Mouse (Mus musculus): ENCODE data around the gene Arl5a.

Gene Arl5a

DNA sequence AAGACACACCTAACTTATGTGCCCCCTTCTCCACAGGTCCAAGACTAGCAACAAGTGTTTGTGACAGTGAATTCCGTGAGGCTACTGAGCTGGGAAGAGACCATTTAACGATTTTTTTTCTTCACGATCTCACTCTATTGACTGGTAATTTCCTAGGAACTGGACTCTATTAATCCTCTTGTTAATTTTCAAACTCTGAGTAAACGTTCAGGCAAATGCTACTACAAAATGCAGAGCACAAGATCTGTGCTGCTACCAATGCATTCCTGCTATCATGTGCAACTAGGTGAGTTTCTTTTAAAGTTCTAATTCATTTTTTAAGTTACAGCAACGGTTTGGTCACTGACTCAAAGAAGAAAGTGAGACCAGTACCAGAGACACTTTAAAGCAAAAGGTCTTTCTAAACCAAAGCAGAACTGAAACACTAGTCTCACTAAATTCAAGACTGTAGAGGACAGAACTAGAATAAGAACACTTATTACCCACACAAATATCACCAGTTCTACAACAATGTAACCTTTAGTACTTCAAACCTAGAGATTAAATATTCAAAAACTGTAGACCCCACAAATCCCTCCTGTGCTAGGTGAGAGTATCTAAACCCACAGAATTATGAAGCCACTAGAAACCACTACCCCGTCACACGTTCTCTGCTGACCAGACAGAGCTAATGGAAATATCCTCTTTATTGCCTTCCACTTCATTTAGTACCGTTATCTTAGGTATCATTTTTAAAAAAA lies 1.7 kb downstream of the Arl5a start:
- no peak for DNase-seq

DNA sequence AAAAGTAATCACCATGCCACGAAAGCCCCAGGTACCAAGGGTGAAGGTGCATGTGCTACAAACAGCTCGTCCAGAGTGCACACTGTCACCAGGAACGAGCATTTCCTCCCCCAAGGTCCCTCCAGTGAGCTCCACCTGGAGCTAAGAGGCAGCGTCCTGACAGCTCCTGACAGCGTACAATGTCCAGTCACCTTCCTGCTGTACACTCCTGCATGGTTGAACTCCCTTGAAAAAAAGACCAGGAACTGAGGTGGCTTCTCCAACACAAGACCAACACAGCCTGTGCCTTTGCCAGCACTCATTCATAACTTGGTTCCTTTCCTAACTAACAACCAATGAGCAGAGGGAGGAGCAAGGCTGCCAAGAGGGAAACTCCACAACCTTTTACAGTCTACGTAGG lies 3.5 kb downstream of the Arl5a start:
- no peak for DNase-seq

DNA sequence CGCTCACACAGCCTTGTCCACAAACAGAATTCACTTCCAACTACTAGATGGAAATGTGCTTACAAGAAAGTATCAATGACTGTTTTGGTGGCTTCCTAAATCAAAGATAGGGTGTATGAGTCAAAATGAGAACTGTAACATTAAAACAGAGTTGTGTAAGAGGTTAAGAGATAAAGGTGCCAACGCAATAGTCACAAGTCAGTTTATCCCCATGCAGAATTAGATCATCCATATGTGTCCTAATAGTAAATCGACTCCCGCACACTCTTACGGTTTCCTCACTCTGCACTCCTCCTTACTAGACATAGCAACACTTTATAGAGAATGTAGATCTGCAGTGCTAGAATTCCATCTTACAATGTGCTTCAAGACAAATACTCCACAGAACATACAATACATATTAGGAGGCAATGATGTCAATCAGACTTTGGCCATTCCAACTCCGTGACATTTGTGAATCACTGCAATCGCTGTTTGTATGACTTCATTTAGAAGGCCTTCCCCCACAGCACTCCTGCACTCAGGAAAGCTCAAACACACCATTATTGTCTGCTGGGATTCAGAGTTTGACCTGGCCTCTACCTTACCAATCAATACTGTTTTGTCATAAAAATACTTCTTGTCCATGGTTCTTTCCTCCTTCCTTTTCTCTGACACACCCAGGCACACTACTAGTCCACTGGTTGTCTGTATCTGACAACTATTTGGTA lies 4.5 kb downstream of the Arl5a start:
- DNase-seq: no peak

DNA sequence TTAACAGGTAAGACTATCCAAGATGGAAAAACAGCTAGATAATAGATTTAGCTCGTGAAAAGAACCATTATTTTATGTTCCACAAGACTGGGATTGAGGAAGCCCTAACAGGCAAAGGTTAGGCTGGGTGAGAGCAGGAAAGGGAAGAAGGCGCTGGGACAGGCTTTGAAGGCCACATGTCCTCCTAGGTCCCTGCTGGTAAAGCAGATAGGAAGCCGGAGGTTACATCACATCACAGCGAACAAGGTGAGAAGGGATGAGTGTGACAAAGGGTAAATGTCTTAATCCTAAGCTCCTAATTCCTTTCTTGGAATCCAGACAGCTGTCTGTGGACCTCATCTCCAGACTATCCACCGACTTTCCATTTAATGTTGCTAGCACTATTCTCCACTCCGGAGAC lies 5.4 kb downstream of the Arl5a start:
- no peak for DNase-seq

DNA sequence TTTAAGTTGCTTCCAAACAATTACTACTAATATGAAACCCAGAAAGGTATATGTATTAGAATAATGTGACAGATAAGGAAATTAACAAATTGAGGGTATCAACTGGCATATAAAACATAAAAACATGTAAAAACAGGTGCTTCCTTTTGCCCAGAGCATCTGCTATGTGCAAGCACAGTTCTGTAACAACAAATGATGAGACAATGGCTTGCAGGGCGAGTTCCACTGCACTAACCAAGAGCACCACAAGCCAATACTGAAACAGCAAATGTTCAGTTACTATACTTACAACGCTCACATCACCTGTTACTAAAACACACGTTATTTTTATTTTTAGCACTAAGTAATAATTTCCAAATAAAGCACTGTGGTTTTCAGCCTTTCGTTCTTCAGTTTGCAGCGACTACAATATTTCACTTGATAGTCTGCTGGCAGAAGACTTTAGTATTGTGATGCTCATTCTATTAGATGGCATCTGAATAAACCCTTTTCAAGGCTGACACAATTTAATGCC lies 12.1 kb downstream of the Arl5a start:
- no peak for DNase-seq

DNA sequence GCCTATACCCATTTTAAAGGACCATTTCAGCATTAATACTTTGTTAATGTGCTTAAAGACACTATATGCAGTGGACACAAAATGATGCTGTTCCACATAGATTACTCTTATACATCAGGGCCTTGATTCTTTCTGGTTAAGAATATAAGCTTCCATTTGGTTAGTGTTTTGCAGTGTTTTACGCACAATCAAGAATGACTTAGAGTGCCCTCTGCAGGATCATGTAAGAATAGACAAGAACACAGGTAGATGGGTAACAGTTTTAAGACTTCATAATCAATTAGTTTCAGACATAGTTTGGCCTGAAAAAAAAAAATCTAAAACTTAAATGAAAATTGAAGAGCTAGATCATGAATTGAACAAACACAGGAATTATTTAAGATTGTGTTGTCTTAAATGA lies 18.2 kb downstream of the Arl5a start:
- no peak for DNase-seq

DNA sequence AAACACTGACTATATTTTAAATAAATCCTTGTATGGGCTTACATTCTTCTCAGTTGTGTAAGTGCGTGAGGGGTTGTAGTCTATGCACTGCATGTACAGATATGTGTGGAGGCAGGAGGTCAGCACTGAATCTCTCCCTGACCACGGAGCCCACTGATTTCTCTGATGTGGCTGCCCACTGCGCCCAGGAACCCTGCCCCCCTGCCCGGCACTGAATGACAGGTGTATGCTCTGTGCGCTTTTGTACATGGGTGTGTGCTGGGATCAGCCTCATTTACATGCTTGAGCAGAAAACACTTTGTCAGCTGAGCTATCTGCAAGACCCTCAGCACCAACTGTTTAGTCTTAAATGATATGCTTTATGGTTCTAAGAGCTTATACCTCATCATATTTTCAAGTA lies 19.5 kb downstream of the Arl5a start:
- no peak for DNase-seq

DNA sequence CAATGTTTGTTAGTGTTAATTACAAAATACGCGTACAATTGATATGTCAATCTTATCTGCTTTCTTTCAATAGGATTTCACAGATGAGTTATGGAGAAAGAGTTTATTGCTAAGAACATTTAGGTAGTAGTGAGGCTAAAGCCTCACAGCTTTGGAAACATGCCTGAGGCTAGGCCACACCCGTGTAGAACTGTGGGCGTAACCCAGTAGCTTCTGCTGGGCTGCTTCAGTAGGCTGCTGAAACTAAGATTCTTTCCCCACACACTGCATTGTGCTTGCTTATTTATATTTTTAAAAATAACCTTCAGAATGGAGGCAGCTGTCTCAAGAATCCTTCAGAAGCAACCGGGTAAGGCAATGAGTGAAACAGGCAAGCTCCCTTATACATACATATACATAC lies 30.2 kb downstream of the Arl5a start:
- DNase-seq: no peak

DNA sequence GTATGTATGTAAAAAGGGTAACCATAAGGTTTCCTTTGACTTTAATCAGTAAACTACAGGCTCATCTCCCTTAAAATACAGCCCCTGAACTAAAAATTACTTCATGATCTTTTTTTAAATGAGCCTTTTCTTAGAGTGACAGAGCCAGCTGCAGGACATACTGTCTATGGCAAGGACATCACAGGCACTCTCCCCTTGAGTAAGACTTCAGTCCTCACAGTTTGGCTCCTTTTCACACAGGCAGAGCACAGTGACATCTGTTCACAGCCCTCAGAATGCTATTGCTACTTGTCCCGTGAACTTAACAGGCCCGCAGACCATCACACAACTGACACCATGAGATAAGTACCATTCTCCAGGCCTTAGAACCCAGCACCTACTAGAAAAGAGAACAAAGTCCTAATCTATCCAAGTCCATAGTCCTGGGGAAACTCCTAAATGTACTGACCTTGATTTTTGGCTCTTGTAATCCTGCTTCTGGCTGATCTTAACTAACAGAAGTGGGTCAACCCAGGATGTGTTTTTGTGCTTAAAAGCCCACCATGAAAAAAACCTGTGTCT lies 34.2 kb downstream of the Arl5a start:
- DNase-seq: no peak

DNA sequence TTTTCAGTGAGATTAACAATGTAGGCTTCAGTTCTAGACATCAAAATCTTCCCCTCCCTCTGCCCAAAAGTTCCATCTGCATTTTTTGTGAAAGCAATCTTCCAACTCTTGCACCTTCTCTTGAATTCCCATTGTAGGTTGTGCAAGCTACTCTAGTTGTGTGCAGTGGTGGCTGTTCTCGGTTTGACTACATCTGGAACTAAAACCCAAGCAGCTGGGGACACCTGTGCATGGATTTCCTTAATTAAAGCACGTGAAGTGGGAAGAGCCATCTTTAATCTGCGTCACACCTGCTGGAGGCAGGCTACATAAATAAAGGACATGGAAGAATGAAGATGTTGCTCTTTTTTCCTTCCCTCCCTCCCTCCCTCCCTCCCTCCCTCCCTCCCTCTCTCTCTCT lies 34.7 kb downstream of the Arl5a start:
- DNase-seq: no peak

DNA sequence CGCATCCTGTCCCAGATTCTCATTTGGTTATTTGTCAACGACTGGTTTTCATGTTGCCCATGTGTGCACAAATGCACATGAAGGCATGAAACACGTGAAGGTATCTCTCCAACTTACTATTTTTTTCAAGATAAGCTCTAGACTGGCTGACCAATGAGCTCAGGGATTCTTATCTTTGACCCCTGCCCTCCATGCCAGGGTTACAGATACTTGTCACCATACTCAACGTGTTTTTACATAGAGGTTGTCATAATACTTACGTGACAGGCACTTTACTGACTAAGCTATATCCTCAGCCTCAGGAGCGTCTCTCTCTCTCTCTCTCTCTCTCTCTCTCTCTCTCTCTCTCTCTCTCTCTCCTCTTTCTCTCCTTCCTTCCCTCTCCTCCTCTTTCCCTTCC lies 38.2 kb downstream of the Arl5a start:
- DNase-seq: no peak

DNA sequence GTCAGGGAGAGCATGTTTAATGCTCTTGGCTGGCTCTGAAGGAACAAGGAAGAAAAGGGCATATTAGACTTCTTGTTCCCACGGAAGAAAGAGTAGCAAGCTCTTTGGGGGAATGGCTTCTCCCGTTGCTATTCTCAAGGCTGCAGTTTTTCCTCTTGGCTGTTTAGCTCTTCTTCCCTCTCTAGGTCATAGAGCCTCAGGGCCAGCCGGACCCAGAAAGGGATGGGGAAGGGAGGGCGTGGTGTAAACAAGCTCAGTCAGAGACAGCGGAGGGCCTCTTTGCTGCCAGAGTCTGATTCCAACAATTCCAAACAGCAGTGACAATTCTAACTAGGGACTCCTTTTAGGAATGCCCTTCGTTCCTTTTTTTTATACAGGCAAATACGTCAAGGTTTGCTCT lies 38.7 kb downstream of the Arl5a start:
- DNase-seq: no peak

DNA sequence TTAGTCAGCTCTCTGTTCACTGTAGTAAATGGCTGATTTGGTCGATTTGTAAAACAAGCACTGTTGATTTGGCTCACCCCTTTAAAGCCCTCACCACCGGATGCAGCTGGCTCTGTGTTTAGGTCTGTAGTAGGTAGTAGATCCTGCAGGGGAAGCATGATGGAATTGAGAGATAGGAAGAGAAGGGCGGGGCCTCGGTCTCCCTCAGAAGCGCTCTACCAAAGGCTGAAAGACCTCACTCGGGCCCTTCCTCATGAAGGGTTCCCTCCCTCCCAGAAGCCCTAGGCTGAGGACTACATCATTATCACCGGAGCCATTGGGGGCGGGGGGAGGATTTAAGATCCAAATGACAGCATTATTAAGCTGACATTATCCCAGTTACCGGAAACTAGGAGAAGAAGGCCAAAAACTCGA lies 45.8 kb downstream of the Arl5a start:
- DNase-seq: no peak

DNA sequence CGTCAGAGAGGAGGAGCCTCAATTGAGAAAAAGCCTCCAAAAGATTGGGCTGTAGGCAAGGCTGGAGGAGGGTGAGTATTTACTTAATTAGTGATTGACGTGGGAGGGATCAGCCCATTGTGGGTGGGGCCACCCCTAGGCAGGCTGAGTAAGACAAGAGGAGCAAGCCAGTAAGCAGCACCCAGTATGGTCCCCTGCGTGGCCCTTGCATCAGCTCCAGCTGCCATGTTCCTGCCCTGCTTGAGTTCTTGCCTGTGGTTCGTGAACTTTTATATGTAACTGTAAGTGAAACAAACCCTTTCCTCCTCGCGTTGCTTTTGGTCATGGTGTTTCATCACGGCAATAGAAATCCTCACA lies 46.3 kb downstream of the Arl5a start, which contains the start of gene Neb:
TSS of gene Neb (minus strand) at position 27 of the 357 bp plus-strand sequence.
- DNase-seq: no peak

DNA sequence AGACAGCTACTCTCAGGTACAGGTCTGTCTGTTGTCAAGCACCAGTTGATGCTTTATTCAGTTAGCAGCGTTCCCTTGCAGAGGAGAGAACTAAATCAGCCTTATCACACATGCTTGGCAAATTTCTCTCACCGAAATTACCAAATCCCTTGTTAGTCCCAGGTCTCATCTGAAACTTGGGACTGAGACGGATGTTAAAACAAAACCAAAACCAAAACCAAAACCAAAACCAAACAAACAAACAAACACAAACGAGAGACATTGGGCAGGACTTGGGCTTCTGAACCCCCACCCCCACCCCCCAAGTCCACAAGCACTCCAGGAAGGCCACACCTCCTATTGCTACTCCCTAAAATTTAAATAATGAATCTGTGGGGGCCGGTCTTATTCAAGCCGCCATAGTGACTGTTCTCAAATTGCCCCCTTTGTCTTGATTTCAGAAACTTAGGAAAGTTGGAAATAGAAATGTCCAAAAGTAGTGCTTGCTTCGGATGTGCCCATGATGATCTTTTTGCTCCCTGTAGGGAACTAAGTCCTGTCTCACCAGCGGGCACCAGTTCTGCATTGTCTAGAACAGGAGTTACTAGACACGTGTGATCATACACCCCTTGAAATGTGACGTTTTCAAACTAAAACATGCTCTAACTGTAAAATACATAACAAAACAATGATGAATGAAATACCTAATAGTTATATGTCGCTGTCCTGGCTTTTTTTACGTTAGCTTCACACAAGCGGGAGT lies 46.8 kb downstream of the Arl5a start:
- DNase-seq: no peak

DNA sequence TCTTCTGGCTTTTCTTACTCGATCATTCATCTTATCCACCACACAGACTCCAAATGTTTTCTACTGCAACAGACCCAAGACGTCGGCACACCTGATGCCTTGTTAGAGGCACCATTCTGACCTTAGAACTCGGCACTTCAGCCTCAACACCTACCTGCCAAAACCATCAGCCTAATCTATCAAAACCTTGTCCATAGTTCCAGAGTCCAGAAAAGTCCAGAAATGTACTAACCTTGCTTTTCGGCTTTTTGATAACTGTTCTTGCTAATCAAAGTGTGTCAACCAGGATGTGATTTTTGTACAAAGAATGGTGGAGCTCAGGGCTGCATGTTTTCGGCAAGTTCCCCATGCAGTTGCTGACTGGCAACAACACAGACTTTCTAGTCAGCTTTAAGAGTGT lies 50.0 kb downstream of the Arl5a start:
- DNase-seq: no peak

DNA sequence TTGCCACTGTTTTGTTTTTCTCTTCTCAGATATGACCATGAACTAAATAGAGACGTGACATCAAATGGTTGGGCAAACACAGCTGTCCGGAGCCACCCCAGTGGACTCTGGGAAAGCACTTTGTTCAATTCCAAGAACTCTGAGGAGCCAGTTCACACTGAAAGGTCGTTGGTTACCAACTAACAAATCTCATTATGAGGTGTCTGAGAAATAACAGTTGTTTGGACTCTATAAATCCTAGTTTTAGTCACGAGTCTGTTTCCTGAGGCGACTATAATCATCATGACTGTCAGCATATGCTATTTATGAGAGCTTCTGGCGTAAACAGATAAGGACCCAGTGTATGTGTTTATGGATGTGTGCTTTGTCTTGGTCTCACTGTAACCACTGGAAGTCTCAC lies 52.2 kb downstream of the Arl5a start:
- no peak for DNase-seq

DNA sequence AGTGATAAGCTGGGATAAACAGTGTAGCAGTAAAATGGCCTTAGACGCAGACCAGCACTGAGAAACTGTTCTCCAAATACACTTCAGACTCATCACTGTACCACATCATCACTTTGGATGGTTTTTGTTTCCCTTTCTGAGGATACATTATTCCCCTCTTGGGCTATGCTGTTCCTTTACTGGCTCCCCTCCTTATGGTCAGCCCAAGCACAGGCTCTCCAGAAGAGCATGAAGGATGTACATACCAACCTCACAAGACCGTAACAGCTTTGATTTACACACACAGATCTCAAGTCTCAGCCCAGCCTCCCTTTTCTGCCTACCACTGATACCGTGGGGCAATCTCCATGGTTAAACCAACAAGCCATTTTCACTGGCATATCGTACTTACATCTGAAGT lies 52.6 kb downstream of the Arl5a start:
- DNase-seq: no peak

DNA sequence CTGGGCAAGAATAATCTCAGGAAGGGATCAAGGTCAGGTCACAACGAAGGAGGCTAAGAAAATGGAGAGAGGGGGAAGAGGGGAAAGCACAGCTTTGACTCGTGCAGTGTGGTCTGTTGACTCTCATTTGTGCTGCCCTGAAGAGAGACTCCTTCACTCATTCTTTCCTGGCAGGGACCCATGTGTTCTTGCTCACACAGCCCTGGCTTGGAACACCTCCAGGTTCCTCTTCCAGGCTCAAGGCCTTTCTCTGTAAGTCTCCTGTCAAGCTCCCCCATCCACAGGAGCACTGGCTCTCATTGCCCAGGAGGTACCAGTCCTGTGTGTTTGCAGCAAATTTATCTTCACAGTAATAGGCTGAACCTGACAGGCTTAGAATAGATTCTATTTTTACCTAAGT lies 53.6 kb downstream of the Arl5a start:
- no peak for DNase-seq

DNA sequence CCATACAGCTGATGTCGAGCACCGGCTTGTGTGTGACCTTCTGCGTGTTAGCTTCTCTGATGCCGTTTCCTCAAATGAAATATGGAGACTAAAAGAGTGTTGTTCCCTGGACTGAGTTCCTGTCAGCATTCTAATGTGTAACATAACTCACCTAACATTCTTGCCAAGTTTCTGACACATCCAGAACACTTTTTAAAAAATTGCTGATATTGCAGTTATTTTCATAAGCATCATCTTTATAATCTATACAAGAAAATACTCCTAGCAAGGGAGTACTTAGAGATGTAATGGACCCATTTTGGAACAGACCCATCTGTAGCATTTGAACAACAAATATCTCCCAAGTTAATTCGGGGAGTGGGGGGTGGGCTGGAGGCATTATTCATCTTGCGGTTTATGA lies 55.1 kb downstream of the Arl5a start:
- no peak for DNase-seq

DNA sequence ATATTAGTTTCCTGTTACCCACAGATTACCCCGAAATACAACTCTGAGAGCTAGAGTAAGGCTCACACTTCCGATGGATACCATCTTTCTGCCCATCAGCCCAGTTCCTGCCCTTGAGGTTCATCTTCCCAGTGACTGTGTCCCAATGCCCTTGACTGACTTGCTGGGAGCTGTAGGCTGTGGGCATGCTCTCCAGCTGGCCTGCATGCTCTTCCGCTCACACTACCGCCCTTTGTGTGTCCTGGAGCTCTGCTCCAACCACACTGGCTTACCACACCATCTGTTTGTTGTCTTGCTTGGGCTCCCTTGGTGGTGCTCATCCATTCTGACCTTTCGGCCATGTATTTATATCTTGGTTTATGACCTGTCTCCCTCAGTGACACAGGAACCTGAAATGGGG lies 57.0 kb downstream of the Arl5a start:
- no peak for DNase-seq

DNA sequence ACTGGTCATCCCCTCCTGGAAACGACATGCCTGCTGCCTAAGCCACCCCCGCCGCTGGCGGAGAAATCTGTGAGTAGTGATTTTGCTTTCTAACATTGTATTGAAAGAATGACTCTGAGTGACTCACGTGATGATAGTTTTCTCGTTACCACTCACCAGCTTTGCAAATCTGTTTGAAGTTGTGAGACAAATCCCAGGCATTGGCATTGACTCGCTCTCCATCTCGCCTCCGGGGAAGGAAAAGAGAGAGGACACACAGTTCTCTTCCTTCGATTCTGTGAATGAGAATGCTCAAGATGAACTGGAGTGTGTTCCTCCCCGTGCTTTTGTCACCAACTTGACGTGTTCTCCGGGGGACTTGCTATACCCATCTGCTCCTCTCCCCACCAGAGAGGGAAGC lies 57.5 kb downstream of the Arl5a start:
- no peak for DNase-seq

DNA sequence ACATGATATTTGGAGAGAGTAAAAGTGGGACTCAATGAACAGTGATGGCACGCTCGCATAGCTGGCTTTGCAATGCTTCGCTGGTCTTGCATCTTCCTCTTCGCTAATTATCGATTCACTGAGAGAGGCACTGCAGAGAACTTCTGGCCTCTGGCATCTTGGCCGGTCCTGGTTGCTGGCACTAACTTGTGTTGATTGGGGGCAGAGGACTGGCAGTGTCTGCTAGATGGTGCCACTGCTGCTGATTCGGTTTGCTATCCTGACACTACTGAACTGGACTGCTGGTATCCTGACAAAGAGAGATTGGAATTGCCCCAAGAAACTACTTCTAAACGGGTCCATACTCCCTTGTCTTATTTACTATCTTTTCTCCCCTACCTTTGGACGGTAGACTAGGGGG lies 63.6 kb downstream of the Arl5a start:
- DNase-seq: no peak

DNA sequence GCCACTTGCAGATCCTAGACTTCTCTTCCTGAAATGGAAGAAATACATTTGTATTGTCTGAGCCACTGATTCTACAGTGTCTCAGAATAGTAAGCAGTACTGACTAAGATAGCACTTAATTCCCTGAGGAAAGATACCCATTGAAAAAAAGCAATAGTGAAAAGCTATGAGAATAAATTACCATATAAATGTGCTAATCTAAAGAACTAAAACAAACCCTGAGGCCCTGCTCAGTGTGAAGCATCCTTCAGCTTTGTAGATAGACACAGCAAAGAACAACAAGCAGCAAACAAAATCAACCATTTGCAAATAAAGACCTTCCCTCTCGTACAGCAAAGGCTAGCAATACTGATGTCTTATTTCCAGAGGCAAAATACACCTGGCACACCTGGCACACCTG lies 65.0 kb downstream of the Arl5a start:
- no peak for DNase-seq
